Mouse (Mus musculus) liver, postnatal 0 days (tissue): ENCODE results near the gene Grk6. TPM values are rescaled to one million over a fixed set of nuclear protein-coding genes. Genes with fewer than 3 reads are reported as not detected.

ENCODE experiments used
- ATAC-seq: fragments of 200-750 bp; cut with Nextera tagmentation; 2 replicates; pipeline ENCODE4 v1.8.0; 2017; ENCODE audit warnings: mild to moderate bottlenecking, moderate library complexity
- DNase-seq: peaks from one replicate; pipeline ENCODE4 v3.0.0-alpha.2; 2016
- H3K27ac ChIP-seq: fragments of 300-500 bp; sonication (generic); 2 replicates; pipeline ENCODE4 v1.5.1; 2014; ENCODE audit warnings: antibody characterized with exemption, moderate library complexity, mild to moderate bottlenecking, low read depth
- H3K27me3 ChIP-seq: fragments of 300-500 bp; sonication (generic); 2 replicates; pipeline ENCODE4 v1.6.1; 2014; ENCODE audit warnings: low read length, control low read depth, mixed read lengths; ENCODE audit not compliant: insufficient read depth
- H3K36me3 ChIP-seq: fragments of 300-500 bp; sonication (generic); replicated peaks from 2 replicates; pipeline ENCODE4 v1.6.1; 2014; ENCODE audit warnings: mild to moderate bottlenecking, control low read depth, low read length, moderate library complexity, mixed read lengths; ENCODE audit not compliant: insufficient read depth
- H3K4me1 ChIP-seq: fragments of 300-500 bp; sonication (generic); 2 replicates; pipeline ENCODE4 v1.6.1; 2014; ENCODE audit warnings: antibody characterized with exemption, mild to moderate bottlenecking, control low read depth; ENCODE audit not compliant: insufficient read depth
- H3K4me2 ChIP-seq: fragments of 300-500 bp; sonication (generic); 2 replicates; pipeline ENCODE4 v1.6.1; 2014; ENCODE audit warnings: low read depth, mild to moderate bottlenecking, low read length, moderate library complexity, mixed read lengths
- H3K4me3 ChIP-seq: fragments of 300-500 bp; sonication (generic); 2 replicates; pipeline ENCODE4 v1.5.1; 2014; ENCODE audit warnings: low read depth, low read length
- H3K9ac ChIP-seq: fragments of 300-500 bp; sonication (generic); replicated peaks from 2 replicates; pipeline ENCODE4 v1.6.1; 2014; ENCODE audit warnings: mild to moderate bottlenecking, moderate library complexity
- H3K9me3 ChIP-seq: fragments of 300-500 bp; sonication (generic); 2 replicates; pipeline ENCODE4 v1.6.1; 2016; ENCODE audit warnings: mild to moderate bottlenecking, control low read depth, low read length, mixed read lengths
- CTCF ChIP-seq: sonication (generic); IDR thresholded peaks from 2 replicates; pipeline ENCODE4 v1.5.1; 2016; ENCODE audit warnings: antibody characterized with exemption, low read depth
- EP300 ChIP-seq: IDR thresholded peaks from 2 replicates; pipeline ENCODE4 v1.6.1; 2016; ENCODE audit warnings: antibody characterized with exemption, low read depth, mild to moderate bottlenecking
- WGBS: fragments of 180-500 bp; shearing (Covaris S2); extraction: QIAGEN DNeasy Blood & Tissue Kit; methylation state at CpG from one replicate; pipeline ENCODE4 v1.1.7; 2014; ENCODE audit not compliant: insufficient replicate concordance; 5-methylcytosine and 5-hydroxymethylcytosine counted together
- polyA plus RNA-seq: library from polyadenylated mRNA; unstranded; fragments of >200 nt; fragmentation: Nextera tagmentation; extraction: Ambion mirVana; gene quantifications from 2 replicates; pipeline ENCODE4 v1.2.1, GENCODE M21; 2015

The Grk6 gene
- polyA plus RNA-seq, 1 experiment from 2014 or later = 16.7 TPM

DNA sequence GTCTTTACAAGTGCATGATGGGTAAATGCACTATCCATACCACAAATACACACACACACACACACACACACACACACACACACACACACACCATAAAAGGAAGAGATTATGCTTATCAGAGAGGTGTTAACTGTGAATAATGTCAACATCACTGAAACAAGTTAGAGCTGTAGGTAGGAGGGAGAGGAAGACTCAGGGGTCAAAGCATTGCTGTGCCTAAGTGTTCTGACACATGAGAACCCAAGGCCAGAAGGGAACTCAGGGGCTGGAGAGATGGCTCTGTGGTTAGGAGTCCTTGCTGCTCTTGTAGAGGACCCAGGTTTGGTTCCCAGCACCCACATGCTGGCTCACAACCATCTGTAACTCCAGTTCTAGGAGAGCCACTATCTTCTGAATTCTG is 35.1 kb downstream of the Grk6 start:
- ATAC-seq = no peak
- peaks cover 6% of the 10 kb centered on the region; the same call in 1 of the 2 replicates for H3K4me1 ChIP-seq
- DNase-seq = no peak
- H3K36me3 ChIP-seq = no peaks in the 10 kb centered on the region
- peaks cover 12% of the 10 kb centered on the region for H3K27me3 ChIP-seq
- no peak overlapping the region for H3K4me3 ChIP-seq
- no peaks in the 10 kb centered on the region for H3K9me3 ChIP-seq
- H3K4me2 ChIP-seq = no peak overlapping the region
- no peak for TF ChIP-seq CTCF
- no peak for TF ChIP-seq EP300
- H3K27ac ChIP-seq = no peak overlapping the region
- no peak overlapping the region for H3K9ac ChIP-seq

DNA sequence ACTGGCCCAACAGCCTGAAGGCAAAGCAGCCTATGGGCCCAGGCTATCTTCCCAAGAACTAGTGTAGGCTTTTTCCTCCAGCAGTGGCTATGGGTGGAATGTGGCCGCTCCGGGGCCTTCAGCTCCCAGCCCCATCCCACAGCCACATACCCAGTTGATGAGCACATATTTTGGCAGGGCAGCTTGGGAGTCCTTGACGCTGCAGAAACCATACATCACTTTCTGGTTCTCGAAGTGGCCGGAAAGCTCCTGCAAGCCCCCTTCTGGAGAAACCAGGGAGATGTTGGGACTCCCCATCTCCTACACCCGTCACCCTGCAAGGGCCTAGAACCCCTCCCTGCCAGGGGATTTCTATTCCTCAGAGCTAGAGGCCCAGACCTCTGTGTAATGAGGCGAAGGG is 37.7 kb downstream of the Grk6 start:
- DNase-seq = no peak
- ATAC-seq = no peak

DNA sequence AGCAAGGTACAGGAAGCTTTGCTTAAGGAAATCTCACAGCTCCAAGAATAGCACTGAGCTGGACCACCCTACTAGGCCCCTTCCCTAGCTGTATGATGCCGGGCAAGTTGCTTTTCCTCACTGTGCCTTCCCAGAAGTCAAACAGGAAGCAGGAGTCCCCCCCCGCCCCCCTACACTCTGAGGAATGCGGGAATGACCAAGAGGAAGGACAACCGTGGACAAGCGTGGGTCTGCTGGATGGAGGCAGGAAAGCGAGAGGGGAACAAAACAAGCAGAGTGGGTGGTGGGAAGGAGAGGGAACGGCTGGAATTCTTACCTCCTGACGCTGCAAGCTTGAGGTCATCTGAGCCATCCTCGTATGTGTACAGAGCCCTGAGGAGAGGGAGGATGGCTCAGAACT is 38.2 kb downstream of the Grk6 start:
- 52% methylated on average over 9 of the region's 9 CpGs for WGBS
- H3K9ac ChIP-seq = no peak overlapping the region
- no peak for TF ChIP-seq CTCF
- no peak for TF ChIP-seq EP300
- peaks cover 34% of the 10 kb centered on the region for H3K27me3 ChIP-seq
- no peak overlapping the region for H3K4me2 ChIP-seq
- H3K4me1 ChIP-seq = peaks cover 14% of the 10 kb centered on the region
- ATAC-seq (peak; percentile 21), DNase-seq (no peak)
- no peak overlapping the region for H3K4me3 ChIP-seq
- peak overlapping the region; percentile 40; the same call in 1 of the 2 replicates for H3K27ac ChIP-seq
- no peaks in the 10 kb centered on the region for H3K9me3 ChIP-seq
- H3K36me3 ChIP-seq = no peaks in the 10 kb centered on the region

More for the DNA sequence above, 37.7 kb downstream of the Grk6 start:
- no peak overlapping the region for H3K4me3 ChIP-seq
- peaks cover 29% of the 10 kb centered on the region for H3K27me3 ChIP-seq
- H3K27ac ChIP-seq = peak overlapping the region; percentile 40; the same call in 1 of the 2 replicates
- H3K4me2 ChIP-seq = no peak overlapping the region
- 71% methylated on average over 7 of the region's 7 CpGs for WGBS
- no peak overlapping the region for H3K9ac ChIP-seq
- no peaks in the 10 kb centered on the region for H3K9me3 ChIP-seq
- no peaks in the 10 kb centered on the region for H3K36me3 ChIP-seq
- TF ChIP-seq CTCF = no peak
- no peak for TF ChIP-seq EP300
- H3K4me1 ChIP-seq = peaks cover 11% of the 10 kb centered on the region

DNA sequence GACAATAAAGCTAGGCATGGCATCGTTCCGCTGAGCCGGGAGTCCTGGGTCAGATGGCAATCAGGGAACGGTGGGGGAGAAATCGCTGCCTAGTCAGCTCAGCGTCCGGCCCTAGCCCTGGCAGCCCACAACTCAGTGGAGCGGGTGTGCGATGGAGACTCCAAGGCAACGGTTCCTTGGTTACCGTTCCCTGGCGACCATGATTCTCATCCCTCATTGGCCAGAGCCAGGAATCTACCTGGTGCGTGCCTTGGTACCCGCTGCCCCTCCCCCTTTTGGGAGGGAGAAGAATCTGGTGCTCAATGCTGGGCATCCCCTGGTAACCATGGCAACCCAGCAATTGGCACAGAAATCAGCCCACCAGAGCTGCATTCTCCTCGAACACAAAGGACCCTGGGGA is 38.7 kb downstream of the Grk6 start:
- WGBS = 50% methylated on average over 15 of the region's 15 CpGs
- Histone ChIP-seq H3K9ac (no peak overlapping the region), H3K9me3 (no peaks in the 10 kb centered on the region), H3K4me3 (no peak overlapping the region), H3K27ac (0 out of 2 replicates have a peak overlapping the region, but pooled peaks have one; percentile 40), H3K4me1 (peaks cover 13% of the 10 kb centered on the region), H3K27me3 (peaks cover 39% of the 10 kb centered on the region), H3K4me2 (no peak overlapping the region), H3K36me3 (no peaks in the 10 kb centered on the region)
- no peak for DNase-seq
- ATAC-seq = no peak
- TF ChIP-seq EP300 (no peak), CTCF (no peak)

GRCm38 (mm10) chr13:55484520-55485088 is 39.7 kb downstream of the Grk6 start:
- WGBS = 42% methylated on average over 7 of the region's 7 CpGs
- TF ChIP-seq CTCF = no peak
- no peak for TF ChIP-seq EP300

GRCm38 (mm10) chr13:55486029-55486794 is 41.3 kb downstream of the Grk6 start:
- Histone ChIP-seq H3K9ac (no peak overlapping the region), H3K27me3 (peaks cover 43% of the 10 kb centered on the region)
- no peak for DNase-seq

More at GRCm38 (mm10) chr13:55484520-55485088, 39.7 kb downstream of the Grk6 start:
- no peak overlapping the region for H3K4me2 ChIP-seq
- ATAC-seq = no peak
- H3K27me3 ChIP-seq = peaks cover 43% of the 10 kb centered on the region
- no peak overlapping the region for H3K4me3 ChIP-seq
- no peaks in the 10 kb centered on the region for H3K9me3 ChIP-seq
- H3K9ac ChIP-seq = no peak overlapping the region
- peaks cover 7% of the 10 kb centered on the region for H3K4me1 ChIP-seq
- no peaks in the 10 kb centered on the region for H3K36me3 ChIP-seq
- H3K27ac ChIP-seq = no peak overlapping the region
- DNase-seq = no peak

More at GRCm38 (mm10) chr13:55486029-55486794, 41.3 kb downstream of the Grk6 start:
- Histone ChIP-seq H3K27ac (no peak overlapping the region), H3K4me2 (peak overlapping the region; percentile 81), H3K9me3 (no peaks in the 10 kb centered on the region), H3K36me3 (no peaks in the 10 kb centered on the region), H3K4me1 (peaks cover 7% of the 10 kb centered on the region), H3K4me3 (0 out of 2 replicates have a peak overlapping the region, but pooled peaks have one; percentile 56)
- 56% methylated on average over 14 of the region's 14 CpGs for WGBS
- ATAC-seq = no peak
- TF ChIP-seq EP300 (no peak), CTCF (no peak)
